Mouse (Mus musculus) heart, embryonic 15.5 days (tissue): ENCODE measurements around the gene Plxna1. TPM values are rescaled to one million over a fixed set of nuclear protein-coding genes. Genes with fewer than 3 reads are reported as not detected.

Experiments
- ATAC-seq: fragments of 200-750 bp; cut with Nextera tagmentation; replicated peaks from 2 replicates; pipeline ENCODE4 v1.8.0; 2017; ENCODE audit warnings: low read depth, moderate TSS enrichment; ENCODE audit not compliant: insufficient number of reproducible peaks, insufficient read depth, low FRiP score
- H3K27ac ChIP-seq: fragments of 300-500 bp; sonication (generic); 2 replicates; pipeline ENCODE4 v1.5.1; 2015; ENCODE audit warnings: mild to moderate bottlenecking, inconsistent platforms
- H3K27me3 ChIP-seq: fragments of 300-500 bp; sonication (generic); 2 replicates; pipeline ENCODE4 v1.6.1; 2015; ENCODE audit warnings: inconsistent platforms
- H3K36me3 ChIP-seq: fragments of 300-500 bp; sonication (generic); 2 replicates; pipeline ENCODE4 v1.6.1; 2015; ENCODE audit warnings: mild to moderate bottlenecking, inconsistent platforms
- H3K4me1 ChIP-seq: fragments of 300-500 bp; sonication (generic); replicated peaks from 2 replicates; pipeline ENCODE4 v1.6.1; 2015; ENCODE audit warnings: inconsistent platforms
- H3K4me2 ChIP-seq: fragments of 300-500 bp; sonication (generic); 2 replicates; pipeline ENCODE4 v1.6.1; 2015; ENCODE audit warnings: inconsistent platforms, mild to moderate bottlenecking, moderate library complexity
- H3K4me3 ChIP-seq: fragments of 300-500 bp; sonication (generic); 2 replicates; pipeline ENCODE4 v1.5.1; 2015; ENCODE audit warnings: mild to moderate bottlenecking, inconsistent platforms
- H3K9ac ChIP-seq: fragments of 300-500 bp; sonication (generic); 2 replicates; pipeline ENCODE4 v1.6.1; 2015; ENCODE audit warnings: mild to moderate bottlenecking, inconsistent platforms
- H3K9me3 ChIP-seq: fragments of 300-500 bp; sonication (generic); replicated peaks from 2 replicates; pipeline ENCODE4 v1.6.1; 2016; ENCODE audit warnings: inconsistent platforms
- WGBS: fragments of 180-500 bp; shearing (Covaris S2); methylation state at CpG from one replicate; pipeline ENCODE4 v1.1.7; 2015; ENCODE audit warnings: mixed read lengths; 5-methylcytosine and 5-hydroxymethylcytosine counted together
- polyA plus RNA-seq: library from polyadenylated mRNA; unstranded; fragments of >200 nt; fragmentation: Nextera tagmentation; extraction: Ambion mirVana; gene quantifications from 2 replicates; pipeline ENCODE4 v1.2.1, GENCODE M21; 2015

Plxna1 gene
- polyA plus RNA-seq, 1 experiment from 2014 or later = 10.0 TPM

- Histone ChIP-seq H3K4me3 (no peak overlapping the region), H3K27ac (no peak overlapping the region), H3K27me3 (no peaks in the 10 kb centered on the region), H3K9ac (no peak overlapping the region), H3K9me3 (no peaks in the 10 kb centered on the region), H3K36me3 (no peaks in the 10 kb centered on the region), H3K4me1 (no peaks in the 10 kb centered on the region), H3K4me2 (no peak overlapping the region)
- WGBS = 81% methylated on average over 8 of the region's 8 CpGs
- no peak for ATAC-seq
Observed at GRCm38 (mm10) chr6:89296001-89296709, 66.3 kb downstream of the Plxna1 start.

GRCm38 (mm10) chr6:89294621-89295020, 67.8 kb downstream of the Plxna1 start:
- Histone ChIP-seq H3K9ac (no peak overlapping the region), H3K4me1 (peaks cover 5% of the 10 kb centered on the region; the same call in 1 of the 2 replicates), H3K36me3 (no peaks in the 10 kb centered on the region), H3K27me3 (no peaks in the 10 kb centered on the region), H3K4me2 (no peak overlapping the region), H3K4me3 (no peak overlapping the region), H3K27ac (no peak overlapping the region), H3K9me3 (no peaks in the 10 kb centered on the region)
- no peak for ATAC-seq
- 15% methylated on average over 1 of the region's 1 CpGs for WGBS

- H3K9ac ChIP-seq = no peak overlapping the region
- H3K36me3 ChIP-seq = no peaks in the 10 kb centered on the region
- no peak for ATAC-seq
- H3K4me3 ChIP-seq = no peak overlapping the region
- H3K27me3 ChIP-seq = no peaks in the 10 kb centered on the region
- H3K9me3 ChIP-seq = no peaks in the 10 kb centered on the region
- 54% methylated on average over 7 of the region's 7 CpGs for WGBS
- no peak overlapping the region for H3K27ac ChIP-seq
- H3K4me1 ChIP-seq = peaks cover 7% of the 10 kb centered on the region; the same call in 1 of the 2 replicates
- H3K4me2 ChIP-seq = no peak overlapping the region
Observed at GRCm38 (mm10) chr6:89291494-89291893, 70.9 kb downstream of the Plxna1 start.

- WGBS = 32% methylated on average over 6 of the region's 6 CpGs
- H3K9me3 ChIP-seq = no peaks in the 10 kb centered on the region
- H3K9ac ChIP-seq = no peak overlapping the region
- H3K4me2 ChIP-seq = no peak overlapping the region
- H3K27me3 ChIP-seq = no peaks in the 10 kb centered on the region
- ATAC-seq = no peak
- no peak overlapping the region for H3K4me3 ChIP-seq
- no peaks in the 10 kb centered on the region for H3K36me3 ChIP-seq
- H3K4me1 ChIP-seq = peaks cover 7% of the 10 kb centered on the region; the same call in 1 of the 2 replicates
- H3K27ac ChIP-seq = no peak overlapping the region
Observed at GRCm38 (mm10) chr6:89288156-89288555, 74.3 kb downstream of the Plxna1 start.

GRCm38 (mm10) chr6:89286700-89287428, 75.6 kb downstream of the Plxna1 start:
- Histone ChIP-seq H3K36me3 (no peaks in the 10 kb centered on the region), H3K27me3 (no peaks in the 10 kb centered on the region), H3K27ac (no peak overlapping the region), H3K9me3 (no peaks in the 10 kb centered on the region), H3K4me1 (peaks cover 7% of the 10 kb centered on the region; the same call in 1 of the 2 replicates), H3K4me2 (no peak overlapping the region), H3K4me3 (no peak overlapping the region), H3K9ac (no peak overlapping the region)
- 50% methylated on average over 6 of the region's 6 CpGs for WGBS
- 0 out of 2 replicates have a peak, but pooled peaks have one; percentile 23 for ATAC-seq

- no peak overlapping the region for H3K27ac ChIP-seq
Observed at GRCm38 (mm10) chr6:89286286-89286655, 76.1 kb downstream of the Plxna1 start.

GRCm38 (mm10) chr6:89285561-89286285, 76.7 kb downstream of the Plxna1 start:
- H3K4me2 ChIP-seq = no peak overlapping the region
- H3K4me1 ChIP-seq = peaks cover 7% of the 10 kb centered on the region; the same call in 1 of the 2 replicates
- H3K36me3 ChIP-seq = no peaks in the 10 kb centered on the region
- 54% methylated on average over 9 of the region's 9 CpGs for WGBS
- no peaks in the 10 kb centered on the region for H3K9me3 ChIP-seq
- H3K4me3 ChIP-seq = no peak overlapping the region
- ATAC-seq = no peak
- no peaks in the 10 kb centered on the region; the same call in 1 of the 2 replicates for H3K27me3 ChIP-seq
- no peak overlapping the region for H3K27ac ChIP-seq
- no peak overlapping the region for H3K9ac ChIP-seq

More at GRCm38 (mm10) chr6:89286286-89286655, 76.1 kb downstream of the Plxna1 start:
- no peaks in the 10 kb centered on the region for H3K9me3 ChIP-seq
- no peaks in the 10 kb centered on the region for H3K36me3 ChIP-seq
- H3K4me1 ChIP-seq = peaks cover 7% of the 10 kb centered on the region; the same call in 1 of the 2 replicates
- H3K4me3 ChIP-seq = no peak overlapping the region
- no peaks in the 10 kb centered on the region; the same call in 1 of the 2 replicates for H3K27me3 ChIP-seq
- 62% methylated on average over 3 of the region's 3 CpGs for WGBS
- no peak overlapping the region for H3K4me2 ChIP-seq
- H3K9ac ChIP-seq = no peak overlapping the region
- no peak for ATAC-seq

- Histone ChIP-seq H3K4me2 (no peak overlapping the region), H3K27me3 (no peaks in the 10 kb centered on the region; the same call in 1 of the 2 replicates), H3K4me1 (peaks cover 2% of the 10 kb centered on the region; the same call in 1 of the 2 replicates), H3K9me3 (no peaks in the 10 kb centered on the region), H3K36me3 (no peaks in the 10 kb centered on the region), H3K27ac (no peak overlapping the region), H3K9ac (no peak overlapping the region), H3K4me3 (no peak overlapping the region)
- ATAC-seq = no peak
Observed at GRCm38 (mm10) chr6:89285116-89285515, 77.3 kb downstream of the Plxna1 start.

GRCm38 (mm10) chr6:89283095-89283494, 79.3 kb downstream of the Plxna1 start:
- no peak for ATAC-seq
- 95% methylated on average over 4 of the region's 4 CpGs for WGBS
- H3K27ac ChIP-seq = no peak overlapping the region

GRCm38 (mm10) chr6:89282626-89283025, 79.8 kb downstream of the Plxna1 start:
- no peak overlapping the region for H3K9ac ChIP-seq
- 55% methylated on average over 5 of the region's 5 CpGs for WGBS
- peaks cover 2% of the 10 kb centered on the region; the same call in 1 of the 2 replicates for H3K4me1 ChIP-seq
- no peaks in the 10 kb centered on the region; the same call in 1 of the 2 replicates for H3K27me3 ChIP-seq
- no peak overlapping the region for H3K4me2 ChIP-seq
- no peak overlapping the region for H3K27ac ChIP-seq
- ATAC-seq = no peak
- H3K36me3 ChIP-seq = no peaks in the 10 kb centered on the region
- no peaks in the 10 kb centered on the region for H3K9me3 ChIP-seq
- H3K4me3 ChIP-seq = no peak overlapping the region

More at GRCm38 (mm10) chr6:89283095-89283494, 79.3 kb downstream of the Plxna1 start:
- Histone ChIP-seq H3K27me3 (no peaks in the 10 kb centered on the region; the same call in 1 of the 2 replicates), H3K4me2 (no peak overlapping the region), H3K9me3 (no peaks in the 10 kb centered on the region), H3K4me3 (no peak overlapping the region), H3K4me1 (peaks cover 2% of the 10 kb centered on the region; the same call in 1 of the 2 replicates), H3K36me3 (no peaks in the 10 kb centered on the region), H3K9ac (no peak overlapping the region)
